Mouse (Mus musculus): ENCODE measurements around the gene Hltf. TPM values are rescaled to one million over a fixed set of nuclear protein-coding genes. Genes with fewer than 3 reads are reported as not detected.
A peak's percentile ranks its signal among the peaks of the same experiment; 100 is the strongest.
"Not testable (repeated sequence)": the region's sequence is repeated elsewhere in the genome, so short reads cannot be mapped to it uniquely, and the experiment has no call there.

Hltf gene
- 21.0 and 22.6 TPM in 2 replicates for polyA plus RNA-seq (2014; fragmentation: Nextera tagmentation; extraction: Ambion mirVana)

DNA sequence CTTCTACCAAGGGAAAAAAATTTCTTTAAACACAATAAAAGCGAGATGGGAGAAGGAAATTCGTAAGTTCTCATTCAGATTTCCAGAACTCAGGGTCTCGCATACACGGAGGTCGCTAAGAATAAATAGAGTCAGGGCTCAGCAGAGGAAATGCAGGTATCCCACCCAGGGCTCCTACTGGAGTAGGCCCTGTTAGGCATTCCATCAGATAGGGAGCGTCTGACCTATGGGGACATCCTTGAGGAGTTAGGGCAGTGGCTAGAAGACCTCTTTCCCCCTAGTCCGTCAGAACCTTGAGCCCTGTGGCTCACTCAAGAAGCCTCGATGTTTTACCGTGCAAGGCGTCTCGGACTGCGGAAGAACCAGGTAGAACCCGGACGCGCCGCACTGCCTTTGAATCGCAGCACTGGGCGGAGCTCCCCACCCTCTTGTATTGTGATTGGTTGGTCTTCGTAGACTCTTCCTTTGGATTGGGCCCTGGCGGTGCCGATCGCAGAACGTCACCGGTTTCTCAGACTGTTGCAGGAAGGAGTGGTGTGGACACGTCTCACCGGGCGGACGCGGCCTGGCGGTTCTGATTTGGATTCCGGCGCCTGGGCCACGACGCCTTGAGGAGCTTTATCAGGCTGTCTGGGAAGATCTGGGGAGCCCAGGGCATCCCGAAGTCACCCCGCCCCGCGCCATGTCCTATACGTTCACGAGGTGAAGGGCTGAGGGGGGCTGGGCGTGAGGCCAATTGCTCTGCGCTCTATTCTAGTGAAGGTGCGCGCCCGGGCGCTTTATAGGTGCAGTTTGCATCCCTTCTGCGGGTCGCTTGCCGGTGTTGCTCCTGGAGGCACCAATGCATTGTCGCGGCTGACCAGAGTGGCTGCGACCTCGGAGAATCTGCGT, at the start of gene Hltf:
Hltf (plus strand) TSS at position 506 of the 891 bp plus-strand sequence.
- Histone ChIP-seq H3K27ac (ENCODE audit: low read depth, low read length) (peak within 1 kb of the TSS; percentile 80), H3K4me1 (ENCODE audit: control insufficient read depth, insufficient read depth, low read length) (no peaks in the 10 kb centered on the region), H3K27me3 (ENCODE audit: control insufficient read depth, insufficient read depth, low read length) (no peaks in the 10 kb centered on the region), H3K9ac (ENCODE audit: low read length) (peak within 1 kb of the TSS; percentile 76), H3K36me3 (ENCODE audit: control insufficient read depth, insufficient read depth, low read length) (no peaks in the 10 kb centered on the region), H3K4me2 (ENCODE audit: low read depth) (peak within 1 kb of the TSS; percentile 49), H3K9me3 (ENCODE audit: control insufficient read depth, low read length) (no peaks in the 10 kb centered on the region), H3K4me3 (ENCODE audit: low read depth, low read length) (peak within 1 kb of the TSS; percentile 82)
- ATAC-seq (ENCODE audit: insufficient read depth, low FRiP score, low TSS enrichment) = peak; percentile 100
- peak; percentile 94 for DNase-seq (ENCODE audit: low spot score)
- under 1% methylated on average over 46 of the region's 54 CpGs for WGBS

GRCm38 (mm10) chr3:20010464-20010863, 47.1 kb upstream of the Hltf start:
- H3K4me1 ChIP-seq (ENCODE audit: control insufficient read depth, insufficient read depth, low read length) = no peaks in the 10 kb centered on the region
- WGBS = 91% methylated on average over 9 of the region's 9 CpGs
- no peak overlapping the region for H3K4me3 ChIP-seq (ENCODE audit: low read depth, low read length)
- ATAC-seq (ENCODE audit: insufficient read depth, low FRiP score, low TSS enrichment) (no peak), DNase-seq (ENCODE audit: low spot score) (no peak)
- no peaks in the 10 kb centered on the region for H3K27me3 ChIP-seq (ENCODE audit: control insufficient read depth, insufficient read depth, low read length)
- H3K36me3 ChIP-seq (ENCODE audit: control insufficient read depth, insufficient read depth, low read length) = no peaks in the 10 kb centered on the region
- H3K4me2 ChIP-seq (ENCODE audit: low read depth) = no peak overlapping the region
- H3K9me3 ChIP-seq (ENCODE audit: control insufficient read depth, low read length) = no peaks in the 10 kb centered on the region
- H3K9ac ChIP-seq (ENCODE audit: low read length) = no peak overlapping the region
- no peak overlapping the region for H3K27ac ChIP-seq (ENCODE audit: low read depth, low read length)

DNA sequence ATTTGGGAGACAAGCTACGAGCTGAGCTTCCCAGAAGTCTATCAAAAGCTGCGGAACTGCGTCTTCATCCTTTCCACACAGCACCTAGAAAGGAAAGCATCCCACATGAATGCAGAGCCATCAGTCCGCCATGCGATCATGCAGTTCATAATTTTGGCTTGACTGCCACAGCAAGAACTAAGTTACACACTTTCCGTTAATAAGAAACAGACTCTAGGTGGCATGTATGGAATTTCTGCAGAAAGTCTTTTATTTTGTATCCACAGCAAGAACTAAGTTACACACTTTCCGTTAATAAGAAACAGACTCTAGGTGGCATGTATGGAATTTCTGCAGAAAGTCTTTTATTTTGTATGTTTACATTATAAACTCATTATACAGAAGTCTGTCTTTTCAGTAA, 46.7 kb upstream of the Hltf start:
- 82% methylated on average over 7 of the region's 7 CpGs for WGBS
- not testable (repeated sequence) for H3K4me2 ChIP-seq (ENCODE audit: low read depth); ATAC-seq (ENCODE audit: insufficient read depth, low FRiP score, low TSS enrichment); H3K9me3 ChIP-seq (ENCODE audit: control insufficient read depth, low read length); DNase-seq (ENCODE audit: low spot score); H3K4me3 ChIP-seq (ENCODE audit: low read depth, low read length); H3K36me3 ChIP-seq (ENCODE audit: control insufficient read depth, insufficient read depth, low read length); H3K27ac ChIP-seq (ENCODE audit: low read depth, low read length); H3K4me1 ChIP-seq (ENCODE audit: control insufficient read depth, insufficient read depth, low read length); H3K9ac ChIP-seq (ENCODE audit: low read length); H3K27me3 ChIP-seq (ENCODE audit: control insufficient read depth, insufficient read depth, low read length)

DNA sequence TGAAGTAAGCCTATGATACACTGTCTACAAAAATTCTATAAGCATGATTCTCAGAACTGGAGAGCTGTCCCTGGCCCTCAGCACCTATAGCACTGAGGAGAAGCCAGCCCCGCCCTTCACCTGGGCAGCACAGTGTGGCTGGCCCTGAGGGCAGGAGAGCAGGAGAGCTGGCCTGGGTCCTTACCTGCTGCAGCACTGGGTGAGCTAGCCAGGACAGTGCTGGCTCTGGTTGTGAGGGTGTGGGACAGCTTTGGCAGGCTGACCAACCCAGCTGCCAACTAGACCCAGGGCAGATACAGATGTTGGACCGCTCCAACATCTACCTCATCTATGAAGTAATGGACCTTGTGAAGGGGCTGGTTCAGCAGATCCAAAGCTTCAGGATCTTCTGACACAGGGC, 43.2 kb upstream of the Hltf start:
- H3K27ac ChIP-seq (ENCODE audit: low read depth, low read length) = no peak overlapping the region
- WGBS = 100% methylated on average over 2 of the region's 2 CpGs
- no peaks in the 10 kb centered on the region for H3K4me1 ChIP-seq (ENCODE audit: control insufficient read depth, insufficient read depth, low read length)
- H3K9ac ChIP-seq (ENCODE audit: low read length) = no peak overlapping the region
- ATAC-seq (ENCODE audit: insufficient read depth, low FRiP score, low TSS enrichment) (no peak), DNase-seq (ENCODE audit: low spot score) (no peak)
- no peak overlapping the region for H3K4me3 ChIP-seq (ENCODE audit: low read depth, low read length)
- H3K27me3 ChIP-seq (ENCODE audit: control insufficient read depth, insufficient read depth, low read length) = no peaks in the 10 kb centered on the region
- H3K9me3 ChIP-seq (ENCODE audit: control insufficient read depth, low read length) = no peaks in the 10 kb centered on the region
- no peak overlapping the region for H3K4me2 ChIP-seq (ENCODE audit: low read depth)
- H3K36me3 ChIP-seq (ENCODE audit: control insufficient read depth, insufficient read depth, low read length) = no peaks in the 10 kb centered on the region

GRCm38 (mm10) chr3:20018076-20018475, 39.5 kb upstream of the Hltf start:
- WGBS = 94% methylated on average over 8 of the region's 8 CpGs
- no peak for DNase-seq (ENCODE audit: low spot score)
- no peak overlapping the region for H3K4me2 ChIP-seq (ENCODE audit: low read depth)

DNA sequence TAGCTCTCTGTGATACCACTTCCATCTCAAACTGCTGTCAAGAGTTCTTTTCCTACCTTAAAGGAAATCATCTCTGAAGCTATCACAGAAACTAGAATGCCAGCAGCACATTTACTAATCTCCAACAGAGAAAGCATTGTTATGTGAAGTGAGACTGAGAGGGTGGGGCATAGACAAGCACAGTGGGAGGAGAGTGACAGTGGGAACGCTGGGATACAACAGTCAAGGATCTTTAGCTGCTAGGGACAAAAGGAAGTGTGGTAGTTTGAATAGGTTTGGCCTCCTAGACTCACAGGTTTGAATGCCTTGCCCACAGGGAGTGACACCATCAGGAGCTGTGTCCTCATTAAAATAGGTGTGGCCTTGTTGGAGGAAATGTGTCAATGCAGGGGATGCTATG, 33.8 kb upstream of the Hltf start:
- H3K4me2 ChIP-seq (ENCODE audit: low read depth) = no peak overlapping the region
- no peak for ATAC-seq (ENCODE audit: insufficient read depth, low FRiP score, low TSS enrichment)
- H3K27ac ChIP-seq (ENCODE audit: low read depth, low read length) = no peak overlapping the region
- no peak for DNase-seq (ENCODE audit: low spot score)
- peaks cover 2% of the 10 kb centered on the region; the same call in 1 of the 2 replicates for H3K36me3 ChIP-seq (ENCODE audit: control insufficient read depth, insufficient read depth, low read length)
- H3K4me1 ChIP-seq (ENCODE audit: control insufficient read depth, insufficient read depth, low read length) = no peaks in the 10 kb centered on the region
- H3K27me3 ChIP-seq (ENCODE audit: control insufficient read depth, insufficient read depth, low read length) = no peaks in the 10 kb centered on the region
- H3K9ac ChIP-seq (ENCODE audit: low read length) = no peak overlapping the region
- H3K9me3 ChIP-seq (ENCODE audit: control insufficient read depth, low read length) = no peaks in the 10 kb centered on the region
- no peak overlapping the region for H3K4me3 ChIP-seq (ENCODE audit: low read depth, low read length)
- WGBS = 71% methylated on average over 1 of the region's 1 CpGs

More at GRCm38 (mm10) chr3:20018076-20018475, 39.5 kb upstream of the Hltf start:
- Histone ChIP-seq H3K4me1 (ENCODE audit: control insufficient read depth, insufficient read depth, low read length) (no peaks in the 10 kb centered on the region), H3K9me3 (ENCODE audit: control insufficient read depth, low read length) (no peaks in the 10 kb centered on the region), H3K4me3 (ENCODE audit: low read depth, low read length) (no peak overlapping the region), H3K27me3 (ENCODE audit: control insufficient read depth, insufficient read depth, low read length) (no peaks in the 10 kb centered on the region), H3K36me3 (ENCODE audit: control insufficient read depth, insufficient read depth, low read length) (no peaks in the 10 kb centered on the region), H3K27ac (ENCODE audit: low read depth, low read length) (no peak overlapping the region), H3K9ac (ENCODE audit: low read length) (no peak overlapping the region)
- ATAC-seq (ENCODE audit: insufficient read depth, low FRiP score, low TSS enrichment) = no peak

GRCm38 (mm10) chr3:20026481-20026880, 31.1 kb upstream of the Hltf start:
- DNase-seq (ENCODE audit: low spot score) (no peak), ATAC-seq (ENCODE audit: insufficient read depth, low FRiP score, low TSS enrichment) (no peak)
- Histone ChIP-seq H3K27ac (ENCODE audit: low read depth, low read length) (no peak overlapping the region), H3K4me2 (ENCODE audit: low read depth) (no peak overlapping the region), H3K36me3 (ENCODE audit: control insufficient read depth, insufficient read depth, low read length) (peaks cover 2% of the 10 kb centered on the region; the same call in 1 of the 2 replicates), H3K9me3 (ENCODE audit: control insufficient read depth, low read length) (no peaks in the 10 kb centered on the region), H3K27me3 (ENCODE audit: control insufficient read depth, insufficient read depth, low read length) (no peaks in the 10 kb centered on the region), H3K4me1 (ENCODE audit: control insufficient read depth, insufficient read depth, low read length) (no peaks in the 10 kb centered on the region), H3K9ac (ENCODE audit: low read length) (no peak overlapping the region), H3K4me3 (ENCODE audit: low read depth, low read length) (no peak overlapping the region)

- Histone ChIP-seq H3K9ac (ENCODE audit: low read length) (no peak overlapping the region), H3K4me1 (ENCODE audit: control insufficient read depth, insufficient read depth, low read length) (no peaks in the 10 kb centered on the region), H3K4me2 (ENCODE audit: low read depth) (no peak overlapping the region), H3K27ac (ENCODE audit: low read depth, low read length) (no peak overlapping the region), H3K27me3 (ENCODE audit: control insufficient read depth, insufficient read depth, low read length) (no peaks in the 10 kb centered on the region), H3K36me3 (ENCODE audit: control insufficient read depth, insufficient read depth, low read length) (peaks cover 2% of the 10 kb centered on the region; the same call in 1 of the 2 replicates), H3K4me3 (ENCODE audit: low read depth, low read length) (no peak overlapping the region), H3K9me3 (ENCODE audit: control insufficient read depth, low read length) (no peaks in the 10 kb centered on the region)
- WGBS = 92% methylated on average over 8 of the region's 8 CpGs
- DNase-seq (ENCODE audit: low spot score) = no peak
- ATAC-seq (ENCODE audit: insufficient read depth, low FRiP score, low TSS enrichment) = no peak
These were observed 30.5 kb upstream of the Hltf start for GRCm38 (mm10) chr3:20026996-20027689.

All from neural tube, embryonic 11.5 days (tissue).